Mouse (Mus musculus) left cerebral cortex, postnatal 14 days (tissue): ENCODE data around the gene Zfp597. TPM values are rescaled to one million over a fixed set of nuclear protein-coding genes. Genes with fewer than 3 reads are reported as not detected.

Experiments used
- microRNA-seq, 2 experiments: library from miRNA; unstranded; fragments of <30 nt; microRNA quantifications; one replicate each; pipeline ENCODE4 v1.2.0; 2022
- total RNA-seq, 2 experiments: library from RNA; stranded (reverse); gene quantifications; 2 replicates each; pipeline ENCODE4 v1.2.3; 2021

Gene Zfp597
- total RNA-seq, 2 experiments from 2014 or later, result 25.6 to 31.9 TPM

Small RNA genes lying within 50 kb of the gene (microRNA-seq; reads per million reads assigned to microRNA genes)
- 0 reads per million in 2 experiments for gene Gm23493

Other genes with a start within 250 kb of the Zfp597 start
- gene Mefv, start 166.5 kb downstream of the Zfp597 start, total RNA-seq, result not detected
- 10 to 100 TPM; 18.5 to 19.4 TPM for gene Zfp263, start 140.5 kb downstream of the Zfp597 start, total RNA-seq
- not detected for gene Olfr15, start 53.7 kb downstream of the Zfp597 start, total RNA-seq
- gene Zfp174, start 37.3 kb downstream of the Zfp597 start, total RNA-seq, result 1 to 10 TPM; 4.8 to 4.9 TPM
- 100 to 1,000 TPM; 146 to 151 TPM for gene Naa60, start 12.2 kb downstream of the Zfp597 start, total RNA-seq
- under 1 TPM; 0.44 to 0.55 TPM for gene Gm20695, start 87 bp upstream of the Zfp597 start, total RNA-seq
- gene 1700037C18Rik, start 24.1 kb upstream of the Zfp597 start, total RNA-seq, result 1 to 10 TPM; 8.7 to 10.0 TPM
- gene Cluap1, start 24.2 kb upstream of the Zfp597 start, total RNA-seq, result 10 to 100 TPM; 29.7 TPM
- gene Nlrc3, start 92.1 kb upstream of the Zfp597 start, total RNA-seq, result 1 to 10 TPM; 2.3 to 2.4 TPM
- gene Slx4, start 119.2 kb upstream of the Zfp597 start, total RNA-seq, result 10 to 100 TPM; 63.3 to 65.5 TPM
- not detected for gene Dnase1, start 152.4 kb upstream of the Zfp597 start, total RNA-seq
- gene Trap1, start 193.3 kb upstream of the Zfp597 start, total RNA-seq, result 10 to 100 TPM; 68.6 to 68.9 TPM